Mouse (Mus musculus) E14TG2a.4 (cell line): Measurements from ENCODE around the gene Syk.

Experiments used
- CTCF ChIP-seq: conservative IDR thresholded peaks from 2 replicates; pipeline ENCODE4 v1.5.1; 2014; ENCODE audit warnings: low read length
- NANOG ChIP-seq: IDR thresholded peaks from 2 replicates; pipeline ENCODE4 v1.6.1; 2014; ENCODE audit warnings: borderline replicate concordance, low read length, mixed read lengths
- POU5F1 ChIP-seq: IDR thresholded peaks from 2 replicates; pipeline ENCODE4 v1.6.1; 2014; ENCODE audit warnings: low read length, borderline replicate concordance

GRCm38 (mm10) chr13:52673856-52674255 lies 90.9 kb downstream of the Syk start:
- TF ChIP-seq CTCF: no peak
- no peak for TF ChIP-seq POU5F1
- no peak for TF ChIP-seq NANOG
